Mouse (Mus musculus) liver, embryonic 13.5 days (tissue): ENCODE data around the gene Arpc3. TPM values are rescaled to one million over a fixed set of nuclear protein-coding genes. Genes with fewer than 3 reads are reported as not detected.

Experiments used
- ATAC-seq: fragments of 200-750 bp; cut with Nextera tagmentation; 2 replicates; pipeline ENCODE4 v1.8.0; 2017; ENCODE audit warnings: low read depth, mild to moderate bottlenecking, moderate number of reproducible peaks, moderate library complexity
- DNase-seq: peaks from one replicate; pipeline ENCODE4 v3.0.0; 2022
- H3K27ac ChIP-seq: fragments of 300-500 bp; sonication (generic); 2 replicates; pipeline ENCODE4 v1.5.1; 2015; ENCODE audit warnings: moderate library complexity, mild to moderate bottlenecking, inconsistent platforms
- H3K27me3 ChIP-seq: fragments of 300-500 bp; sonication (generic); 2 replicates; pipeline ENCODE4 v1.6.1; 2015; ENCODE audit warnings: mild to moderate bottlenecking, inconsistent platforms
- H3K36me3 ChIP-seq: fragments of 300-500 bp; sonication (generic); 2 replicates; pipeline ENCODE4 v1.6.1; 2015; ENCODE audit warnings: mild to moderate bottlenecking, inconsistent platforms
- H3K4me1 ChIP-seq: fragments of 300-500 bp; sonication (generic); replicated peaks from 2 replicates; pipeline ENCODE4 v1.6.1; 2015; ENCODE audit warnings: inconsistent platforms
- H3K4me2 ChIP-seq: fragments of 300-500 bp; sonication (generic); 2 replicates; pipeline ENCODE4 v1.6.1; 2015; ENCODE audit warnings: inconsistent platforms, mild to moderate bottlenecking, moderate library complexity
- H3K4me3 ChIP-seq: fragments of 300-500 bp; sonication (generic); replicated peaks from 2 replicates; pipeline ENCODE4 v1.5.1; 2015; ENCODE audit warnings: mild to moderate bottlenecking, inconsistent platforms
- H3K9ac ChIP-seq: fragments of 300-500 bp; sonication (generic); 2 replicates; pipeline ENCODE4 v1.6.1; 2015; ENCODE audit warnings: mild to moderate bottlenecking, inconsistent platforms
- H3K9me3 ChIP-seq: fragments of 300-500 bp; sonication (generic); replicated peaks from 2 replicates; pipeline ENCODE4 v1.6.1; 2016; ENCODE audit warnings: inconsistent platforms
- WGBS: fragments of 180-500 bp; shearing (Covaris S2); methylation state at CpG from one replicate; pipeline ENCODE4 v1.1.7; 2015; ENCODE audit not compliant: insufficient replicate concordance; 5-methylcytosine and 5-hydroxymethylcytosine counted together
- polyA plus RNA-seq: library from polyadenylated mRNA; unstranded; fragments of >200 nt; fragmentation: Nextera tagmentation; extraction: Ambion mirVana; gene quantifications from 2 replicates; pipeline ENCODE4 v1.2.1, GENCODE M21; 2015

Arpc3 gene
- polyA plus RNA-seq, 1 experiment from 2014 or later: 103 TPM

DNA sequence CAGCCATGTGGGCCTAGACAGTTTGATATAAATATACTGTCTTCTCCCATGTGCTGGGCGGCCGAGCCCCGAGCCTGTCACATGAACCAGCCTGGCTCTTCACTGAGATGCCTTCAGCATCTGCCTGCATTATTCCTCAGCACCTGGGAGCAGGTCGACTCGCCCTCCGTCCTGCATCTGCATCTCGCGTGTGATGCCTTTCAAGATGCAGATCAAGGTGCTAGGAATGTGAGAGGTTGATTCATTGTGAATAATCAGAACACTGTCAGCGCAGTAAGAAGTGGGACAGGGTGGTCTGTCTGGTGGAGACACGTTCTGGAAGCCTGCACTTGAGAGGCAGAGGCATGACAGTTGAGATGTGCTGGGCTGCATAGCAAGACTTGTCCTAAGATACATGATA, 52.8 kb downstream of the Arpc3 start:
- no peaks in the 10 kb centered on the region for H3K4me1 ChIP-seq
- ATAC-seq: no peak
- DNase-seq: no peak
- no peak overlapping the region for H3K27ac ChIP-seq
- no peaks in the 10 kb centered on the region for H3K9me3 ChIP-seq
- H3K4me3 ChIP-seq: no peak overlapping the region
- H3K27me3 ChIP-seq: no peaks in the 10 kb centered on the region
- H3K4me2 ChIP-seq: no peak overlapping the region
- no peak overlapping the region for H3K9ac ChIP-seq
- peaks cover 77% of the 10 kb centered on the region for H3K36me3 ChIP-seq
- WGBS: 85% methylated on average over 10 of the region's 10 CpGs

DNA sequence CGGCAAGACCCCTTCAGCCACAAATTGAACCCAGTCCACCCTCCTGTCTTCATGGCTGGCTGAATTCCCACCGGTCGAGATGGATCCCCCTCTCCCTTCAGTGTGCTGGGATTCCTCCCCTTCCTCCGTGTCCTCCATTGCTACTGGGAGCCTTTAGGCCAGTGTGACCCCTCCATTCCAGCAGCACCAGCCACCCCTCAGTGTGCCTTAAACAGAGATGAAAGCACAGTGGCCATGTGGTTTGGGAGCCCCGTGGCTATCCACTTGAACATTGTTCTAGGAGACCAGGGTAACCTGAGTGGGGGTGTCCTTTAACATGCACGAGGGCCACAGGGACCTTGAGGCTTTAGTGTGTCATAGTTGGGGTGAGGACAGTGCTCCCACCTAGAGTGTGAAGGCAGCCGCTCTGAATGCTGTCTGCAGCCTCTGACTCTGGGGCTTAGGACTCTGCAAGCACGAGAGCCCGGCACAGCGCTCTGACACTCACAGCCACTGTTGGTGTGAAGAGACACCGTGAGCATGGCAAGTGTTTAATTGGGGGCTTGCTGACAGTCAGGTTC, 53.5 kb downstream of the Arpc3 start:
- ATAC-seq (no peak), DNase-seq (no peak)
- Histone ChIP-seq H3K36me3 (peaks cover 70% of the 10 kb centered on the region), H3K9me3 (no peaks in the 10 kb centered on the region), H3K27me3 (no peaks in the 10 kb centered on the region), H3K9ac (no peak overlapping the region), H3K27ac (no peak overlapping the region), H3K4me1 (no peaks in the 10 kb centered on the region), H3K4me3 (no peak overlapping the region), H3K4me2 (no peak overlapping the region)
- 83% methylated on average over 11 of the region's 11 CpGs for WGBS

DNA sequence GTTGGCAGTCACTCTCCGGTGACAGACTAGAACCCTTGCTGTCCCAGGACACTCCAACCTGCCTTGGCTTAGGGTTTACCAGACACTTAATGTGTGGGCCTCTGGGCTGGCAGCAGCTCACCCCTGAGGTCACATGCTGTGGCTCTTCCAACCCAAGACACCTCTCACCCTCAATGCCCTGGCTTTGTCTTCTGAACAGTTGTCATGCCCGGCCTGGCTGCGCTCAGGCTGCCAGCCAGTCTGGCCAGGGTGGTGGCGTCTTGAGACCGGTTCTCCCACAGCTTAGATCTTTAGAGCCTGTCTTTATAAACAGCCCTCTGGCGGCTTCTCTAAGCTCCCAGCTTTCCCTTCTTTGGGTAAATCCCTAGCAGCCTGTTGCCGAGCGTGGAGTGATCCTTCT, 56.2 kb downstream of the Arpc3 start:
- Histone ChIP-seq H3K9me3 (no peaks in the 10 kb centered on the region), H3K36me3 (peaks cover 61% of the 10 kb centered on the region), H3K4me3 (no peak overlapping the region), H3K27ac (no peak overlapping the region), H3K4me2 (no peak overlapping the region), H3K27me3 (no peaks in the 10 kb centered on the region), H3K9ac (no peak overlapping the region), H3K4me1 (0 out of 2 replicates have a peak, but pooled peaks cover 4% of the 10 kb centered on the region)
- WGBS: 90% methylated on average over 8 of the region's 8 CpGs
- ATAC-seq: no peak
- DNase-seq: no peak

DNA sequence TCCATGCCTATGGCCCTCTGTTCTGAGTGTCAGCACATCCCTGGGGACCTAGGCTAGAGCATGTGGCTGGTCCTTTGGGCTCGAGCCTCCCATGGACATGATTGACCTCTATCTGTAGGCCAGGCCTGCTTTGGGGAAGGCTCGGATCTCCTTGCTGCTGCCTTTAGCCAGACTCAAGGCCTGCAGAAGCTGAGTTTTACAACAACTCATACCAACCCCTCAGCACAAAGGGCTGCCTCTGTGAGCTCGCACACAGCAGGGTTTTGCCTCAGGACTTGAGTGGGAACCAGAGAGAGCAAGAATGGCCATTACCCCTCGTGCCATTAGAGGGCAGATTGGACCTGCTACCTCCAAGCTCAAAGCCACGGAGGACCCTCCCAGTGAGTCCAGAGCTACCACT, 57.2 kb downstream of the Arpc3 start:
- no peaks in the 10 kb centered on the region for H3K27me3 ChIP-seq
- H3K27ac ChIP-seq: no peak overlapping the region
- no peak overlapping the region for H3K4me3 ChIP-seq
- WGBS: 73% methylated on average over 5 of the region's 5 CpGs
- no peak; the same call in 1 of the 2 replicates for ATAC-seq
- H3K4me2 ChIP-seq: no peak overlapping the region
- no peaks in the 10 kb centered on the region for H3K9me3 ChIP-seq
- no peak overlapping the region for H3K9ac ChIP-seq
- 0 out of 2 replicates have a peak, but pooled peaks cover 4% of the 10 kb centered on the region for H3K4me1 ChIP-seq
- peaks cover 61% of the 10 kb centered on the region for H3K36me3 ChIP-seq
- no peak for DNase-seq

DNA sequence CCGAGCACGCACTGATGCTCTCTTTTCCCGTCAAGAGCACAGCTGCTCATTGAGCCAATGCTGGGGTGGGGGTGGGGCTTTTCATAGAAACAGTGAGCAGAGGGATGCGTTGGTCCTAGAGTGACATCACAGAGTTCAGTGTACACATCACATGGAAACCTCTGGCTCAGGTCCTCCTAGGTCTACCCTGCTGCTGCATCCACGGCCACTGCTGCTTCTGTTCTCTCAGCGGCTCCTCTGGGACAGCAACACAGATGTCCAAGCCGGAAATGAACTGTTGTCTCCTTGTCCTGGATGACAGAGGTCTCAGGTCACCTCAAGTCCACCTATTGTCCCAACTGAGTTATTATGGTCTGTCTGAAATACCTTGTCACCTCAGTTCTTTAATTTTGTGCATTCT, 58.3 kb downstream of the Arpc3 start:
- Histone ChIP-seq H3K36me3 (peaks cover 61% of the 10 kb centered on the region), H3K4me3 (no peak overlapping the region), H3K27me3 (no peaks in the 10 kb centered on the region), H3K27ac (no peak overlapping the region), H3K4me2 (no peak overlapping the region), H3K9ac (no peak overlapping the region), H3K4me1 (0 out of 2 replicates have a peak, but pooled peaks cover 4% of the 10 kb centered on the region), H3K9me3 (no peaks in the 10 kb centered on the region)
- DNase-seq (no peak), ATAC-seq (no peak)
- WGBS: 71% methylated on average over 7 of the region's 7 CpGs

DNA sequence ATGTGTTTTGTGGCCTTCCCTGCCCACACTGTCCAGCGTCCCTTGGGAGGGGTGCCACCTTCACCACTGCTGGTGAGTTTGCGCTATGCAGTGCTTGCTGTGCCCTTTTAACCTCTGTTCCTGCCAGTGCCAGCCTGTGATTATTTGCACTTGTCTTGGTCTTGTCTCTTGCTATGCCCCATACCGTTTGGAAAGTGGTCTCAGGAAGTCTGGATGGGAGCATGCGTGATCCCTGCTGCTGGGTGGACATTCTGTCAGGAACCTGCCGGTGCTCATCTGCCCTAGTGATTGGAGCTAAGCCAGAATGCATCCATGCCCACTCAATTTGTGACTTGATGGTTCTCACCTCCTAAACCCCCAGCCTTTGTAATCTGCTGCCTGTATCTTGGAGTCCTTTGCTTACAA, 59.2 kb downstream of the Arpc3 start:
- no peaks in the 10 kb centered on the region for H3K9me3 ChIP-seq
- ATAC-seq (no peak), DNase-seq (no peak)
- H3K36me3 ChIP-seq: peaks cover 61% of the 10 kb centered on the region
- no peak overlapping the region for H3K9ac ChIP-seq
- 0 out of 2 replicates have a peak, but pooled peaks cover 4% of the 10 kb centered on the region for H3K4me1 ChIP-seq
- no peak overlapping the region for H3K4me2 ChIP-seq
- no peaks in the 10 kb centered on the region for H3K27me3 ChIP-seq
- H3K27ac ChIP-seq: no peak overlapping the region
- H3K4me3 ChIP-seq: no peak overlapping the region
- WGBS: 65% methylated on average over 5 of the region's 5 CpGs

DNA sequence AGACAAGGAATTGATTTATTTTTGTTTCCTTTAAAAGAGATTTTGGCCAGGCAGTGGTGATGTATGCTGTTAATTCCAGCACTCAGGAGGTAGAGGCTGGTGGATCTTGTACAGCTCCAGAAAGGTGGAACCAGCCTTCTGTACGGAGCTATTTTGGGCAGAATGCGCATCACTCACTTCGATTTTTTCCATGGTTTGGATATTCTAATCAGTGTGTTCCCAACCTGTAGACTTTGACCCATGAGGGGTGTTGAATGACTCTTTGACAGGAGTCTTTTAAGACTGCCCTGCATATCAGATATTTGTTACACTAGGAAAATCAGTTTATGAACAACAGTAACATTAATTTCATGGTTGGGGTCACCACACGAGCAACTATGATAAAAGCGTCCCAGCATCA, 59.6 kb downstream of the Arpc3 start:
- H3K4me1 ChIP-seq: 0 out of 2 replicates have a peak, but pooled peaks cover 4% of the 10 kb centered on the region
- ATAC-seq (no peak), DNase-seq (no peak)
- H3K36me3 ChIP-seq: peaks cover 60% of the 10 kb centered on the region
- no peaks in the 10 kb centered on the region for H3K9me3 ChIP-seq
- no peak overlapping the region for H3K27ac ChIP-seq
- no peaks in the 10 kb centered on the region for H3K27me3 ChIP-seq
- WGBS: 80% methylated on average over 5 of the region's 5 CpGs
- no peak overlapping the region for H3K4me3 ChIP-seq
- no peak overlapping the region for H3K4me2 ChIP-seq
- H3K9ac ChIP-seq: no peak overlapping the region

DNA sequence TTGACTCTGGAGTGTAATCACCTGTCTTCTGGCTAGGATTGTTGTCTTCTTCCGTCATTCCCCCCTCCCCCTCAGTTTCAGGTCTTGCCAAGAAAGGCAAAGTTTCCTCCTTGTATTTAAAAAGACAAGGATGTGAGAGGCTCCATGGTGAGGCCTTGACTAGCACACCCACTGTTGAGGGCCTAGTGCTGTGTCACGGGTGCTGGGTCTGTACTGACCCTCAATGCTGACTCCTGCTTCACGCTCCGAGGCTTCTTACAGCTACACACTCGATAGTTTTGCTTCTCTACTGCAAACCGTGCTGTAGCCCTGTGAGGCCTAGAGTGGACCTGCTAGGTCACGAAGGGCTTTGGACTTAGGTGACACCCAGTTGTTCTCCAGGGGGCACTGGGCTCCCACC, 60.5 kb downstream of the Arpc3 start:
- no peaks in the 10 kb centered on the region for H3K27me3 ChIP-seq
- no peak overlapping the region for H3K9ac ChIP-seq
- H3K27ac ChIP-seq: no peak overlapping the region
- DNase-seq (no peak), ATAC-seq (no peak)
- H3K4me2 ChIP-seq: no peak overlapping the region
- H3K4me3 ChIP-seq: no peak overlapping the region
- 79% methylated on average over 7 of the region's 7 CpGs for WGBS
- H3K4me1 ChIP-seq: 0 out of 2 replicates have a peak, but pooled peaks cover 4% of the 10 kb centered on the region
- no peaks in the 10 kb centered on the region for H3K9me3 ChIP-seq
- peaks cover 63% of the 10 kb centered on the region for H3K36me3 ChIP-seq

DNA sequence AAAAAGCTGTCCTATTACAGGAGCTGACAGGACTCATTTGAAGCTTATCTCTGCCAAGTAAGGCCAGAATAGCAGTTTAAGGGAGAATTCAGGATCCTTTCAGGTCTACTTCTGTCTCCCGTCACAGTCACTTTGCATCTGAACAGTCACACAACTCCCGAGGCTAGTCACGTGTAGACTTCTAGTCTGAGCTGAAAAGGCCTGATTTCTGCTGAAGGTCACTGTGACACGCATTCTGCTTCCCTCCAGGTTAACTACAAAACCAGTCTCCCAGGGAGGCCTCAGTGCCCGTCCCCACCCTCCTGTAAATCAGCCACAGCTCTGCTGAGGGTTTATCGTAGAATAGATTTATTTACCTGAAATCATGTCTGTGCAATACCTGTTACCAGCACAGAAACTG, 61.5 kb downstream of the Arpc3 start:
- no peaks in the 10 kb centered on the region for H3K27me3 ChIP-seq
- H3K4me2 ChIP-seq: no peak overlapping the region
- 81% methylated on average over 6 of the region's 6 CpGs for WGBS
- H3K27ac ChIP-seq: no peak overlapping the region
- no peak overlapping the region for H3K4me3 ChIP-seq
- no peaks in the 10 kb centered on the region for H3K9me3 ChIP-seq
- no peak overlapping the region for H3K9ac ChIP-seq
- H3K36me3 ChIP-seq: peaks cover 70% of the 10 kb centered on the region
- no peak for ATAC-seq
- 0 out of 2 replicates have a peak, but pooled peaks cover 4% of the 10 kb centered on the region for H3K4me1 ChIP-seq
- DNase-seq: no peak

DNA sequence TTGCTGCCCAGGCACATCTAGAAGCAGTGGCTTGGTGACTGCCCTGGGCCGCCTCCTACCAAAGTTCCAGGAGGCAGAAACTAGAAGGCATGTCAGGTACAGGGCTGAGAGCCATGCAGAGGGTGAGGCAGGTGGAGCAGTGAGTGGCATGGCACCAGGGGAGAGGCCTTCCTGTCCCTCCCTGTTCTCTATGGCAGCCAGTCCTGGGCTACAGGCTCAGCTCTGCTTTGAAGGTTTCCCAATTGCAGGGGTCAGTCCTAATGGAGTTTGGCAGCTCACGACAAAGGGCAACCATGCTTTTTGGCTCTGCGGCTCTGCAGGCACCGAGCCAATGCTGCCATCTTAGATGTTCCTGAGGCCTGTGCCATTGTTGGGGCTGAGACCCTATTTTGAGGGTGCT, 62.8 kb downstream of the Arpc3 start:
- no peak overlapping the region for H3K9ac ChIP-seq
- H3K9me3 ChIP-seq: no peaks in the 10 kb centered on the region
- H3K4me3 ChIP-seq: no peak overlapping the region
- no peak for DNase-seq
- H3K27ac ChIP-seq: no peak overlapping the region
- H3K4me2 ChIP-seq: no peak overlapping the region
- H3K27me3 ChIP-seq: no peaks in the 10 kb centered on the region
- no peak for ATAC-seq
- H3K4me1 ChIP-seq: 0 out of 2 replicates have a peak, but pooled peaks cover 4% of the 10 kb centered on the region
- H3K36me3 ChIP-seq: peaks cover 83% of the 10 kb centered on the region
- 87% methylated on average over 4 of the region's 4 CpGs for WGBS

DNA sequence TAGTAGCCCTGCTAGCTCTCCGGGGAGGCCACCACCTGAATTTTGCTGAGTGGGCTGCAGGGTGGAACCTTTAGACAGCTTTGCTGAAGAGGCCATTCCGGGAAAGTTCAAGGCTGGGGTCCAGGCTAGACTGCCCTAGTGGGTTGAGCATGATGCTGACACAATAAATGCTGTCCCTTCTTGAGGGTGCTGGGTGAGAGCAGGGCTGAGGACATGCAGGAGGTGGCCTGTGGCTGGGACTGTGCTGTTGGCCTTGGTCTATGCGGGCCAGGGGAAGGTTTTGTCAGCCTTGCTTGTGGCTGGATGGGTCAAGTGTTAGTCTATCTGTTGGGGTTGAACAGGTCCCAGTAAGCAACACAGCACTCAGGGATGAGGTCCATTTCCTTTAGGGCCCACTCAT, 63.2 kb downstream of the Arpc3 start:
- H3K27ac ChIP-seq: no peak overlapping the region
- no peaks in the 10 kb centered on the region for H3K9me3 ChIP-seq
- 86% methylated on average over 3 of the region's 3 CpGs for WGBS
- no peak for ATAC-seq
- H3K4me2 ChIP-seq: no peak overlapping the region
- no peak for DNase-seq
- H3K36me3 ChIP-seq: peaks cover 87% of the 10 kb centered on the region
- no peaks in the 10 kb centered on the region for H3K27me3 ChIP-seq
- H3K4me1 ChIP-seq: 0 out of 2 replicates have a peak, but pooled peaks cover 4% of the 10 kb centered on the region
- no peak overlapping the region for H3K4me3 ChIP-seq
- H3K9ac ChIP-seq: no peak overlapping the region

DNA sequence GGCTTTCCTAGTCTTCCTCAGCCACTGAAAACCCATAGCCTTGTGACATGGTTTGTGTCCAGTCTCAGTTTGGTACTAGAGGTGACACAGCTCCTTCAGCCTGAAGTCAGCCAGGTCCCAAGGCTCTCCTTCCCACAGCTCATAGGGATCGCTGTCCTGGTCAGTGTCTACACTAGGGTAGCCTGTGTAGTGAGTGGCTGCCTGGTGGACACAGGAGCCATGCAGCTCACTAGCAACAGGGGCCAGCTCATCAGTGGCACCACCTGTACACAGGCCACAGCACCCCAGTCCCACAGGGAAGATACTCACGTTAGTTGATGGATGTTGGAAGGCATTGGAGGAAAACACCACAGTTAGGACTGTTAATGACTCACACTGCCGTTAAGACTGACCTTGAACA, 63.9 kb downstream of the Arpc3 start:
- peaks cover 94% of the 10 kb centered on the region for H3K36me3 ChIP-seq
- no peaks in the 10 kb centered on the region for H3K27me3 ChIP-seq
- no peak overlapping the region for H3K4me3 ChIP-seq
- DNase-seq: no peak
- 0 out of 2 replicates have a peak, but pooled peaks cover 4% of the 10 kb centered on the region for H3K4me1 ChIP-seq
- H3K4me2 ChIP-seq: no peak overlapping the region
- no peak overlapping the region for H3K27ac ChIP-seq
- no peak overlapping the region for H3K9ac ChIP-seq
- ATAC-seq: no peak
- WGBS: 89% methylated on average over 3 of the region's 3 CpGs
- H3K9me3 ChIP-seq: no peaks in the 10 kb centered on the region
